Mouse (Mus musculus) embryonic facial prominence, embryonic 11.5 days (tissue): ENCODE results near the gene Ascl2. TPM values are rescaled to one million over a fixed set of nuclear protein-coding genes. Genes with fewer than 3 reads are reported as not detected.

Source experiments
- ATAC-seq: fragments of 200-750 bp; cut with Nextera tagmentation; replicated peaks from 2 replicates; pipeline ENCODE4 v1.8.0; 2017; ENCODE audit warnings: low read depth; ENCODE audit not compliant: insufficient number of reproducible peaks, low FRiP score, low TSS enrichment
- DNase-seq: peaks from one replicate; pipeline ENCODE4 v3.0.0-alpha.2; 2015; ENCODE audit warnings: low spot score
- H3K27ac ChIP-seq: fragments of 300-500 bp; sonication (generic); replicated peaks from 2 replicates; pipeline ENCODE4 v1.5.1; 2014; ENCODE audit warnings: mild to moderate bottlenecking, low read depth, low read length, control low read depth
- H3K27me3 ChIP-seq: fragments of 300-500 bp; sonication (generic); 2 replicates; pipeline ENCODE4 v1.6.1; 2014; ENCODE audit warnings: mild to moderate bottlenecking, low read length, moderate library complexity, mixed read lengths; ENCODE audit not compliant: control insufficient read depth, insufficient read depth
- H3K36me3 ChIP-seq: fragments of 300-500 bp; sonication (generic); replicated peaks from 2 replicates; pipeline ENCODE4 v1.6.1; 2014; ENCODE audit warnings: low read depth, mild to moderate bottlenecking, low read length, moderate library complexity, mixed read lengths; ENCODE audit not compliant: control insufficient read depth, insufficient read depth
- H3K4me1 ChIP-seq: fragments of 300-500 bp; sonication (generic); 2 replicates; pipeline ENCODE4 v1.6.1; 2014; ENCODE audit warnings: low read length, mixed read lengths; ENCODE audit not compliant: control insufficient read depth, insufficient read depth
- H3K4me2 ChIP-seq: fragments of 300-500 bp; sonication (generic); 2 replicates; pipeline ENCODE4 v1.6.1; 2014; ENCODE audit warnings: low read depth, mild to moderate bottlenecking, control low read depth, low read length, moderate library complexity
- H3K4me3 ChIP-seq: fragments of 300-500 bp; sonication (generic); 2 replicates; pipeline ENCODE4 v1.5.1; 2014; ENCODE audit warnings: low read depth, low read length, control low read depth
- H3K9ac ChIP-seq: fragments of 300-500 bp; sonication (generic); replicated peaks from 2 replicates; pipeline ENCODE4 v1.6.1; 2014; ENCODE audit warnings: mild to moderate bottlenecking, control low read depth, low read length
- H3K9me3 ChIP-seq: fragments of 300-500 bp; sonication (generic); replicated peaks from 2 replicates; pipeline ENCODE4 v1.6.1; 2016; ENCODE audit warnings: mild to moderate bottlenecking, low read length, inconsistent platforms, mixed read lengths; ENCODE audit not compliant: control insufficient read depth
- WGBS: fragments of 180-500 bp; shearing (Covaris S2); extraction: QIAGEN DNeasy Blood & Tissue Kit; methylation state at CpG from one replicate; pipeline ENCODE4 v1.1.7; 2014; 5-methylcytosine and 5-hydroxymethylcytosine counted together
- polyA plus RNA-seq: library from polyadenylated mRNA; unstranded; fragments of >200 nt; fragmentation: Nextera tagmentation; extraction: Ambion mirVana; gene quantifications from 2 replicates; pipeline ENCODE4 v1.2.1, GENCODE M21; 2014

Ascl2 gene
- polyA plus RNA-seq, 1 experiment from 2014 or later, result 0.94 TPM

- Histone ChIP-seq H3K9me3 (no peaks in the 10 kb centered on the region), H3K4me2 (no peak overlapping the region), H3K27me3 (no peaks in the 10 kb centered on the region), H3K27ac (no peak overlapping the region), H3K4me1 (no peaks in the 10 kb centered on the region), H3K9ac (no peak overlapping the region), H3K4me3 (no peak overlapping the region), H3K36me3 (no peaks in the 10 kb centered on the region)
- DNase-seq, result no peak
- WGBS, result 25% methylated on average over 1 of the region's 1 CpGs
- no peak for ATAC-seq
Observed at GRCm38 (mm10) chr7:142949568-142949967, 19.5 kb downstream of the Ascl2 start.

- Histone ChIP-seq H3K27ac (no peak overlapping the region), H3K4me1 (no peaks in the 10 kb centered on the region), H3K4me3 (no peak overlapping the region), H3K9ac (no peak overlapping the region), H3K9me3 (no peaks in the 10 kb centered on the region), H3K4me2 (no peak overlapping the region), H3K36me3 (no peaks in the 10 kb centered on the region), H3K27me3 (no peaks in the 10 kb centered on the region)
- no peak for DNase-seq
- no peak for ATAC-seq
Observed at GRCm38 (mm10) chr7:142937631-142938030, 31.4 kb downstream of the Ascl2 start.

- Histone ChIP-seq H3K27me3 (no peaks in the 10 kb centered on the region), H3K27ac (no peak overlapping the region), H3K4me2 (no peak overlapping the region), H3K4me3 (no peak overlapping the region), H3K36me3 (no peaks in the 10 kb centered on the region), H3K4me1 (no peaks in the 10 kb centered on the region), H3K9ac (no peak overlapping the region), H3K9me3 (no peaks in the 10 kb centered on the region)
- WGBS, result 88% methylated on average over 14 of the region's 14 CpGs
- no peak for ATAC-seq
- no peak for DNase-seq
Observed at GRCm38 (mm10) chr7:142935708-142936107, 33.4 kb downstream of the Ascl2 start.

GRCm38 (mm10) chr7:142932469-142932868, 36.6 kb downstream of the Ascl2 start:
- no peaks in the 10 kb centered on the region for H3K27me3 ChIP-seq
- no peak overlapping the region for H3K4me2 ChIP-seq
- H3K36me3 ChIP-seq, result no peaks in the 10 kb centered on the region
- DNase-seq (no peak), ATAC-seq (no peak)
- no peak overlapping the region for H3K27ac ChIP-seq
- no peak overlapping the region for H3K9ac ChIP-seq
- H3K9me3 ChIP-seq, result no peaks in the 10 kb centered on the region
- no peak overlapping the region for H3K4me3 ChIP-seq
- 63% methylated on average over 3 of the region's 3 CpGs for WGBS
- no peaks in the 10 kb centered on the region for H3K4me1 ChIP-seq

GRCm38 (mm10) chr7:142931028-142931427, 38.0 kb downstream of the Ascl2 start, which contains the start of gene Th:
Th (minus strand) TSS chr7:142931128.
- Histone ChIP-seq H3K4me2 (no peak within 1 kb of the TSS), H3K27ac (no peak within 1 kb of the TSS), H3K36me3 (no peaks in the 10 kb centered on the region), H3K4me1 (no peaks in the 10 kb centered on the region), H3K9me3 (no peaks in the 10 kb centered on the region), H3K27me3 (no peaks in the 10 kb centered on the region), H3K4me3 (no peak within 1 kb of the TSS), H3K9ac (no peak within 1 kb of the TSS)
- ATAC-seq, result no peak
- DNase-seq, result no peak
- whole genome bisulfite sequencing, result 74% methylated on average over 3 of the region's 3 CpGs

- no peak overlapping the region for H3K27ac ChIP-seq
- no peak for ATAC-seq
- 83% methylated on average over 2 of the region's 2 CpGs for WGBS
Observed at GRCm38 (mm10) chr7:142929516-142929915, 39.5 kb downstream of the Ascl2 start.

GRCm38 (mm10) chr7:142927293-142927692, 41.8 kb downstream of the Ascl2 start:
- Histone ChIP-seq H3K27me3 (no peaks in the 10 kb centered on the region), H3K9ac (no peak overlapping the region), H3K27ac (no peak overlapping the region), H3K36me3 (no peaks in the 10 kb centered on the region), H3K9me3 (no peaks in the 10 kb centered on the region), H3K4me1 (no peaks in the 10 kb centered on the region), H3K4me3 (no peak overlapping the region), H3K4me2 (no peak overlapping the region)
- whole genome bisulfite sequencing, result 86% methylated on average over 8 of the region's 8 CpGs
- DNase-seq, result no peak
- ATAC-seq, result no peak

More at GRCm38 (mm10) chr7:142929516-142929915, 39.5 kb downstream of the Ascl2 start:
- Histone ChIP-seq H3K4me1 (no peaks in the 10 kb centered on the region), H3K4me3 (no peak overlapping the region), H3K9me3 (no peaks in the 10 kb centered on the region), H3K27me3 (no peaks in the 10 kb centered on the region), H3K4me2 (no peak overlapping the region), H3K36me3 (no peaks in the 10 kb centered on the region), H3K9ac (no peak overlapping the region)
- DNase-seq, result no peak

GRCm38 (mm10) chr7:142918641-142919628, 50.1 kb downstream of the Ascl2 start:
- DNase-seq, result peak; percentile 77
- 29% methylated on average over 8 of the region's 8 CpGs for WGBS
- Histone ChIP-seq H3K4me1 (no peaks in the 10 kb centered on the region), H3K4me3 (no peak overlapping the region), H3K27me3 (no peaks in the 10 kb centered on the region), H3K27ac (no peak overlapping the region), H3K4me2 (no peak overlapping the region), H3K9ac (no peak overlapping the region), H3K9me3 (no peaks in the 10 kb centered on the region), H3K36me3 (no peaks in the 10 kb centered on the region)
- ATAC-seq, result peak; percentile 83; the same call in 1 of the 2 replicates
